Mouse (Mus musculus): ENCODE measurements around the gene Meis2.

The Meis2 gene

GRCm38 (mm10) chr2:115996438-115996837 lies 69.2 kb downstream of the Meis2 start:
- no peak for DNase-seq (ENCODE audit: low spot score)

GRCm38 (mm10) chr2:115993877-115994276 lies 71.8 kb downstream of the Meis2 start:
- no peak for DNase-seq (ENCODE audit: low spot score)

GRCm38 (mm10) chr2:115989249-115989648 lies 76.4 kb downstream of the Meis2 start:
- no peak for DNase-seq (ENCODE audit: low spot score)

- DNase-seq (ENCODE audit: low spot score), result no peak
These were observed 77.2 kb downstream of the Meis2 start for GRCm38 (mm10) chr2:115988448-115988847.

DNA sequence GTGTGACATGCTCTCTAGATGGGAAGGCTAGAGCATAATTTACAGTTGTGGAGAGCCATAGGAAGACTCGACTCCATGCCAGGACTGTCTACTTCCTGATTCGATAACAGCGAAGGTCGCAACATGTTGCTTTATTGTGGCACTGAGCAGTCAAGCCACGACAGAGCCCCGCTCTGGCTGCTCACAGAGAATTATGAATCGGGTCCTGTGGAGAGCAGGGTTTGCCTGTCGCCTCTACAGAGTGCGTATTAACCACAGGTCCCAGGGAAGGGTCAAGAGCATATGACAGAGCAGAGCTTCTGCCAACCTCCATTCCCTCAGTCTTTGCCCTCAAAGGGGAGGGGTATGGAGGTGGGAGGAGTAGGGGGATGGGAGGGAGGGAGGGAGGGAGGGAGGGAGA lies 80.7 kb downstream of the Meis2 start:
- no peak for DNase-seq (ENCODE audit: low spot score)

DNA sequence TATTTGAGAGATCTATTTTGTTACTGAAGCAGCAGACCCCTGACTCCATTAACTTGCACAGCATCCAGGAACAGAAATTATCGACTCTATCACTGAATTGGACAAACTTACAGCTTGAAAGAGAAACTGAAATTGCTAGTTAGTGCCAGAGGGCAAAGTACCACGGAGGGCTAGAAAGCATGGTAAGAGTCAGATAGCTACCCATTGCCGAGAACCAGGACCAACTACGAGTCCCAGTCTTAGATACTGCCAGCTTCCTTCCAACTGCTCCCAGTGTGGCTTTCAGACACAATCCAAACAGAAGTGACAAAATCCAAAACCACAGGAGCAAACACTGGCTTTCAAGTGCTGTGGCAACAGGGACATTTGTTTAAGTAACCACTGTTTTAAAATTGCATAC lies 81.2 kb downstream of the Meis2 start:
- no peak for DNase-seq (ENCODE audit: low spot score)

DNA sequence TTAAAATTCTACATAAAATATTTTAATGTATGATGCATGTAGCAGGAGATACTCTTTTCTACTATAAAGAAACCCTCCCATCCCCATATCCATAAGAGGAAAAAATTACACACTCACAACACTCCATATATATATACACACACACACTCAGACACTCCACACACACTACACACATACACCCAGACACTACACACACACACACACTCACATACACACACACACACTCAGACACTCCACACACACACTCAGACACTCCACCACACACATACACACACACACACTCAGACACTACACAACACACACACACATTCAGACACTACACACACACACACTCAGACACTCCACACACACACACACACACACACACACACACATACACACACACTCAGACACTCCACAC lies 85.1 kb downstream of the Meis2 start:
- DNase-seq (ENCODE audit: low spot score), result no peak

DNA sequence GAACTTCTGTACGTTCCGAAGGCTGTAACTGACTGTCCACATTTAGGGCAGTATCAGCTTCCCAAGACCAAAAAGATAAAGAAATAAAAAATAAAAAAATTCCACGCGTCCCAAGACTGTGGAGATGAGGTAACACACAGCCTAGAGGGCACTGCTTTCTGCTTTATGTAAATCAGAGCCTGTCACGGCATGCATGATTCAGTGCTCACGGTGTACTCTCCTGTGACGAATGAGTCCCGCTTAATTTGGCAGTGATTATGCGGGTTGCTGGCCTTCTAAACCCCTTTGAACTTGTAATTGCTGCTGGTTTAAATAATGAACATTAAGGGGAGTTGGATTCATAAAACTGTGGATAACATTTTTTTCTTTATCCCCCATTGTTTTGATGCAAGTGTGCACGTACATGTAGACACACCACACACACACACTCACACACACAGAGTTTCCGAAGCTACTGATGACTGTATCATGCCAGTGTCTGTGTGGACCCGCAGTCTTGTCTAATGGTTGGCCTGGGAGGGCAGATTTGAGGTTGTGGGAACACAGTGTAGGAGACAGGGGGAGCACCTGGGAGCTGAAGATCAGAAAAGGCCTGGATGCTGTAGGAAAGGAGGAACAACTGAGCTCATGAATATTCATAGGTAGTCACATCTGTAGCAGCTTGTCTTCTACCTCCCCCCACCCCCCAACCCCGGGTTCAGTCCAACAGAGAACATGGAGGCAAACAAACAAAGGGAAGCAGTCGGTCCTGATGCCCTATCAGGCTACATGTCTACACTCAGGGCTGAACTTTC lies 85.8 kb downstream of the Meis2 start:
- no peak for DNase-seq (ENCODE audit: low spot score)

DNA sequence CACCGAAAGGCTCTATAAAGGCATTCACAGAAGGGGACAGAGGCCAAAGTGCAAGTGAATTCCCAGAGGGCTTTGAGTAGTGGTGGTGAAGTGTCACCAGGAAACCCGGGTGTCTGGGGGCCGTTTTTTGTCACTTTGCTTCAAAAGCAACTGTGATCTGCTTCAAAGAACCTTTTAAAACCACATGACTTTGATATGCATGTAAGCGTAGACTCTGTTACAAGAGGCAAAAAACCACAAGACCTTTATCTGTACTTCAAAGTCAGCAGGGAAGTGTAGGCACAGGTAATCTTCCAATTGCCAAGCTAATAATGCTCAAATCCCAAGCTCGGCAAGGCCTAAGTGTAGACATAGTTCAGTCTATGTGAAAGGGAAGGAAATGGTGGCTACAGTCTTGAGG lies 87.0 kb downstream of the Meis2 start:
- DNase-seq (ENCODE audit: low spot score), result no peak

DNA sequence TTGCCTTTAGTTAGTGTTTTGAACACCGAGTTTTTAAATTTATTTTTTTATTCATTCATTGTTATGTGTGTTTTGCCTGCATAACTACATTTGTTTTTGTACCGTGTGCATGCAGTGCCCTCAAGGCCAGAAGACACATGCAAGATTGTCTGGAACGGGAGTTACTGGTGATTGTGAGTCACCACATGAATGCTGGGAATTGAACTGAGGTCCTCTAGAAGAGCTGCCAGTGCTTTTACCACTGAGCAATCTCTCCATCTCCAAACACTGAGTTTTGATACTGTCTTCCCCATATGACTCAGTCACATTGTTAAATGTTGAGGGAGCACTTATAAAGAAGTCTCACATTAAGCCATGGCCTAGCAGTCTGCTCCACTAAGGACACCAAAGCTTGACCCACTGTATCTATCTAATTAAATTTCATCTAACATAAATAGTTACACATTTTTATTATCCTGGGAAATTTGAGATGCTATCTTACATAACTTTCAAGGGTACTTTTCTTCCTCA lies 94.3 kb downstream of the Meis2 start:
- DNase-seq (ENCODE audit: low spot score), result no peak

DNA sequence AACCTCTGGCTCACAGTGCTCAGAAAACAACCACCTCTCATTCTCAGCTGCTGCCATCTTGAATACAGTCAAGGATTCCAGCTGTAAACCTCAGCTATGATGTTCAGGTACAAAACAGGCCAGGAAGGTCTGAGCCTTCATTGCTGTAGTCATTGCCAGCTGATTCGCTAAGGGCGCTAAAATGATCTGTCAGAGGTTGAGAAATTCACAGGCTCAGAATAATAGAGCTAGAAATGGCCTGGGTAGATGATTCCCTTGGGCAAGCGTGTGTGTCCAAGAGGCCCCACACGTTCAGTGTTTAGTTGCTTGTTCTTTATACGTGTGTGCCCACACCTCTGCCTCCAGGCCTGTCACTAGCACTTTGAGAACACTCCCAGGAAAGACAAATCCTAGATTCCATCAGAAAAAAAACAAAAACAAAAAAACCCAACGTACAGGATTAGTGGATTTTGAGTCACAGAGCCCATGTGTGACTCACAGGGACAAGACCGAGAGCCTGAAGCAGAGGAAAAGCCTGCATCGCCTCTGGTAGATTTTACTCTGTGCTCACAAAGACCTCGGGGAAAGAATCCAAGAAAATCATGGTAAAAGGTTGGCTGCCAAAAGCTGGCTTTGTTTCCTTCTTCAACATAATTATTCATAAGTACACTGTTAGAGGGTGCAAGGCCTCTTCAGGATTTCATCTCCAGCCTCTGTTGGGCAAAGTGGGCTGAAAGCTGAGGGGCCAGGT lies 95.4 kb downstream of the Meis2 start:
- DNase-seq (ENCODE audit: low spot score), result no peak

DNA sequence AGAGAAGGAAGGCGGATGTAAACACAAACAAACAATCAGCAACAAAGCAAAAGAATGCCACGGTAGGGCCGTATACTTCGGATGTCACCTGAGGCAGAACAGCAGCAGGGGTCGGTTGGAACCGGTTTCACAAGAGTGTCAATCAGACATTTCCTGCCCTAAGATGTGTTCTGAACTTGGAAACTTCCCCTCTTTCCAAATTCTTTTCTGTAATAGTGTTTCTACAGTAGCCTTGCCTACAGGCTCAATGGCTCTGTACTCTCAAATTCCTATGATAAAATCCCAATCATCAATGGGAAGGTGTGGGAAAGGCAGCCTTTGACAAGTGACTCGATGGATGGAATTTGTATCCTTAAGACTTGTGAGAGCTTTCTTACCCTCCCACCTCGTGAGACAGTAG lies 96.4 kb downstream of the Meis2 start:
- no peak for DNase-seq (ENCODE audit: low spot score)

DNA sequence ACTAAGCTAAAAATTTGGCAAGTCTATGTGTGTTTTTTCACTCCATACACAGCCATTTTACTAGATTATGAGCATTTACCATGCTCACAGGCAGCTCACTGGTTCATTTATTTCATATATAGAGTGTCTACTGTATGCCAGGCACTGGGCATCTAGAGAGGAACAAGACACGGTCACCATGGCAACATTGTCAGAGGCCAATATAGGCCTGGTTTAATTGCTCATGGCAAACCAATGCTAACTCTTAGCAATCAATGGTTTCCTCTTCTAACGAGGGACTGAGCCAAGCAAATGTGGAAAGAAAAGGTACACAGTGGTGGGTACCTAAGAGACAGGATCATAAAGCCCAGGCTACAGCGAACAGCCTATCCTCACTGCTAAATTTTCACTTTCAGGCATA lies 100.7 kb downstream of the Meis2 start:
- no peak for DNase-seq (ENCODE audit: low spot score)

- no peak for DNase-seq (ENCODE audit: low spot score)
These were observed 102.3 kb downstream of the Meis2 start for GRCm38 (mm10) chr2:115963293-115963835.

DNA sequence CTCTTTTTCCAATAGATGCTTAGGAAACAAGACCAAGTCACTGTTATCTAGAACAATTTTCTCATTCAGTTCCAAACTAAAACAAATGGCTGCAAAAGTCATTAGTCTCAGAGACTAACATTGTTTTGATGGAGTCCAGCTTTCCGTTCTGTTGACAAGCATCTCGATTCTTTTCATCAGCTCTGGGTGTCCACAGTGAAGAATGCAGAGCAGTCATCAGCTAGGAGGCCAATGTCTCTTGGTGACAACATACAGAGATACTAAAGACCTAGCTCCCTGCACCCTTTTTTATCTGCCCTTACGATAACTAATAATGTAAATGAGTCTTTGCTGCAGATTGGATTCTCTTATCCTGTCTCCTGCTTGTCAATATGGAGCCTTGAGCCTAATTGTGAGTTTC lies 102.9 kb downstream of the Meis2 start:
- DNase-seq (ENCODE audit: low spot score), result no peak

DNA sequence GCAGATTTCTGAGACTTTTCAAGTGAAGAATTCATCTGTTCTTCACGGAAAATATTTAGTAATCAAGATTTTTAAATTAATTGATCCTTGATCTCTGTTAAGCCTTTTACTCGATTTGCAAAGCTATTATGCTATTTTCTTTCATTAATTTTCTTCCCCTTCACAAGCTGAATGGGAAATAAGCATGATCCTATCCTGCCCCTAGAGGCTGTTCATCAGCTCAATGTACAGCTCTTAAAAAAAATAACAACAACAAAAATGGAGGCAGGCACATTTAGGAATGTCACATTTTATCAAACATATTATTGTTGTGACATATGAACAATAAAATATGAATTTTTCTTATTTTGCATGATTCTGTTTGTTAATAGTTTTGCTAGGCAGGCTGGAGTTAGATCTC lies 103.5 kb downstream of the Meis2 start:
- DNase-seq (ENCODE audit: low spot score), result no peak

- DNase-seq (ENCODE audit: low spot score), result no peak
These were observed 105.0 kb downstream of the Meis2 start for GRCm38 (mm10) chr2:115960615-115961014.

DNA sequence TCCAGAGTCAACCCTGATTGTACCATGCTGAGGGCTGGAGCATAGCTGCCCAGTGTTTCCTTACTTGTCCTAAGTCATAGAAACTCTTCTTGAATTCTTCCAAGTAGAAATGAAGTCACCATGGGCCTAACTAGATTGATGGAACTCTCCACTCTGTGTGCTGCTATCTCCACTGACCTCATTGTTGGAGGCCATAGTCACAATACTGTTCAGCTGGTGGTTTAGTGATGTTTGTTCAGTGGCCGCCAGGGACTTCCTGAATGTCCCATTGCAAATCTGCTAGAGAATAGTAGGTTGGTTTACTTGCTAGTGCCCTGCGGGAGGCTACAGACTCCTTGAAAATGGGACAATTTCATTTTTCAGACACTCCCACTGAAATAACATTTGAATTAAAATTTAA lies 108.9 kb downstream of the Meis2 start:
- no peak for DNase-seq (ENCODE audit: low spot score)

GRCm38 (mm10) chr2:115950645-115951044 lies 115.0 kb downstream of the Meis2 start:
- no peak for DNase-seq (ENCODE audit: low spot score)

DNA sequence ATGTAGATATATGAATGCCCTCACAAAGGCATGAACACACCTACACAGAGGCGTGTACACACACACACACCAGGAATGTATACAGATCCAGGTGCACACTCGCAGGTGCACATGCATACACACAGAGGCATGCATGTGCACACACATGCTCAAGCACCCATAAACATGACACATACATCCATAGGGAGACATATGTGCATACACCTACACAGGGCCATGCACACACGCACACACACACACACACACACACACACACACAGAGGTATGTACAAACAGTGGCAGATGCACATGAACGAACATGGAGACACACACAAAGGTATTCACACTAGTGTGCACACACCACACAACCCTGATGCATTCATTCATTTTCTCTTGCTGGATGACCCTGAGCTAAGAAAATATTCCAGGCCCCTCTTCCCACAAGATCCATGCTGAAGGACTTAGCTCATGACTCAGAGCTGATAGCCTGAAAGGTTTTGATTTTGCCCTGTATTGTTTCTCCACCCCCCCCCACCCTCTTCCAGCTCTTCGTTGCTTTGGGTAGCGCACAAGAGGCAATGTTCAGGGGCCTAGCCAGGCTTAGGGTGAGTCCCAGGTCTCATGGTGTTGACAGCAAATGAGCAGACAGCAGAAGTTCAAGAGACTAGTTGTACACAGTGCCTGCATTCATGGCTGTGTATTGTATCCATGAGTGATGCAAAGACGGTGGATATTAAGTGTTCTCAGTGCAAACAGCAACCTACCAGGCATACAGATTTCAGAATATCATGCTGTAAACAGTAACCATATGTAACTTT lies 116.8 kb downstream of the Meis2 start:
- DNase-seq (ENCODE audit: low spot score), result no peak

GRCm38 (mm10) chr2:115947714-115948226 lies 117.9 kb downstream of the Meis2 start:
- DNase-seq (ENCODE audit: low spot score), result no peak

DNA sequence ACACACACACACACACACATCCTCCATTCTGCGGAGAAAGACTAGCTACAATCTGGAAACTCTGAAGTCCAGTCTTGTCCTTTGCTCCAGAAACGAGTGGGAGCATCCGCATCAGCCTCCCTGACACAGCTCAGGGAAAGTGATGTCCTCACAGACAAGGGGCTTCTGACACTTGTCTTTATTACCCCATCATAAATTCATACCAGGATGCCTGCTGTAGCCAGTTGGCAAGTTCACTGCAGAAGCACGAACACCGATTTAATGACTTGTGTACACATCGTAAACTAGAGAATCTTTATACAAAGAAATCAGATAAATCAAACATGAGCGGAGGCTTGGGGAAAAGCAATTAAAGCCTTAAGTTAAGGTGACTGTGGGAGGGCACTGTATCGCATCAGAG lies 122.6 kb downstream of the Meis2 start:
- no peak for DNase-seq (ENCODE audit: low spot score)
